In genomic region chr4:98345783-98346182, GRCm38 (mm10) we compare ENCODE assay signal across 17 mouse cellular contexts. TPM values are rescaled to one million over a fixed set of nuclear protein-coding genes. Genes with fewer than 3 reads are reported as not detected.
DNase-seq lines count a peak whose midpoint lies in the region; ATAC-seq lines count a peak whose summit lies in the region.
"Had no signal": no experiment of that assay in that cellular context is flagged by ENCODE, and none has a peak within 500 bp of the region (broad histone marks: within the 10 kb centered on the region; RNA-seq: fewer than 3 reads in every experiment).

No protein-coding gene starts in this region.

- H3K27ac ChIP-seq in midbrain, embryonic 11.5 days (ENCODE audit: low read depth, low read length) = no peak overlapping the region
- H3K27ac ChIP-seq in midbrain, embryonic 16.5 days (ENCODE audit: low read length) = no peak overlapping the region
- H3K27ac ChIP-seq in limb, embryonic 10.5 days = no peak overlapping the region
- H3K27ac ChIP-seq: embryonic facial prominence, embryonic 12.5 days; hindbrain, embryonic 14.5 days; intestine, embryonic 15.5 days; midbrain, embryonic 12.5 days; stomach, embryonic 15.5 days had no signal

- H3K27me3 ChIP-seq in midbrain, embryonic 11.5 days (ENCODE audit: control insufficient read depth, insufficient read depth, low read length) = no peaks in the 10 kb centered on the region
- H3K27me3 ChIP-seq in midbrain, embryonic 16.5 days (ENCODE audit: control insufficient read depth, insufficient read depth, low read depth, low read length) = no peaks in the 10 kb centered on the region
- no peaks in the 10 kb centered on the region for H3K27me3 ChIP-seq in limb, embryonic 10.5 days (ENCODE audit: low read depth, poor library complexity, severe bottlenecking)
- H3K27me3 ChIP-seq: embryonic facial prominence, embryonic 12.5 days; intestine, embryonic 15.5 days; midbrain, embryonic 12.5 days; stomach, embryonic 15.5 days had no signal

- H3K9ac ChIP-seq in midbrain, embryonic 11.5 days (ENCODE audit: low read length) = no peak overlapping the region
- H3K9ac ChIP-seq in midbrain, embryonic 16.5 days (ENCODE audit: low read depth, low read length) = no peak overlapping the region
- H3K9ac ChIP-seq: embryonic facial prominence, embryonic 12.5 days; hindbrain, embryonic 14.5 days; intestine, embryonic 15.5 days; midbrain, embryonic 12.5 days; stomach, embryonic 15.5 days had no signal

- 89% methylated on average over 10 of the region's 10 CpGs for WGBS in midbrain, embryonic 11.5 days
- WGBS in midbrain, embryonic 16.5 days = 91% methylated on average over 10 of the region's 10 CpGs
- 90% methylated on average over 10 of the region's 10 CpGs for WGBS in limb, embryonic 10.5 days

- no peaks in the 10 kb centered on the region for H3K36me3 ChIP-seq in midbrain, embryonic 11.5 days (ENCODE audit: control insufficient read depth, insufficient read depth, low read length)
- no peaks in the 10 kb centered on the region for H3K36me3 ChIP-seq in midbrain, embryonic 16.5 days (ENCODE audit: control insufficient read depth, insufficient read depth, low read length)
- no peaks in the 10 kb centered on the region for H3K36me3 ChIP-seq in limb, embryonic 10.5 days
- H3K36me3 ChIP-seq: embryonic facial prominence, embryonic 12.5 days; intestine, embryonic 15.5 days; midbrain, embryonic 12.5 days; stomach, embryonic 15.5 days had no signal

- peak; percentile 69 for DNase-seq in midbrain, embryonic 11.5 days (ENCODE audit: low spot score, missing footprints)
- peak; percentile 61 to 70 for DNase-seq in layer of hippocampus, adult 18-20 months (ENCODE audit: low spot score in 2 of 2)
- DNase-seq in layer of hippocampus, postnatal 36 days = peak; percentile 55 to 57
- DNase-seq in ovary, postnatal 36 days (ENCODE audit: low spot score) = no peak
- DNase-seq in heart, postnatal 25 days (ENCODE audit: low spot score) = no peak
- no peak for DNase-seq in limb, embryonic 10.5 days (ENCODE audit: low spot score)
- DNase-seq: cerebellum, adult 2 months; heart, postnatal 14 days; lung, adult 2 months; lung, postnatal 4 days had no signal

- ATAC-seq in midbrain, embryonic 11.5 days (ENCODE audit: low FRiP score) = no peak
- ATAC-seq in midbrain, embryonic 16.5 days = no peak
- ATAC-seq: intestine, embryonic 15.5 days had no signal

- H3K4me2 ChIP-seq in midbrain, embryonic 11.5 days = no peak overlapping the region
- H3K4me2 ChIP-seq in midbrain, embryonic 16.5 days (ENCODE audit: low read length) = no peak overlapping the region
- H3K4me2 ChIP-seq: embryonic facial prominence, embryonic 12.5 days; heart, embryonic 11.5 days; hindbrain, embryonic 14.5 days; intestine, embryonic 15.5 days; midbrain, embryonic 12.5 days; stomach, embryonic 15.5 days had no signal

- no peaks in the 10 kb centered on the region for H3K4me1 ChIP-seq in midbrain, embryonic 11.5 days (ENCODE audit: control insufficient read depth, insufficient read depth, low read length)
- no peaks in the 10 kb centered on the region for H3K4me1 ChIP-seq in midbrain, embryonic 16.5 days (ENCODE audit: control insufficient read depth, insufficient read depth, low read length)
- H3K4me1 ChIP-seq in limb, embryonic 10.5 days = peaks cover 1% of the 10 kb centered on the region
- H3K4me1 ChIP-seq: embryonic facial prominence, embryonic 12.5 days; intestine, embryonic 15.5 days; midbrain, embryonic 12.5 days; stomach, embryonic 15.5 days had no signal

- H3K4me3 ChIP-seq in midbrain, embryonic 11.5 days (ENCODE audit: low read depth, low read length) = no peak overlapping the region
- no peak overlapping the region for H3K4me3 ChIP-seq in midbrain, embryonic 16.5 days (ENCODE audit: low read depth, low read length)
- H3K4me3 ChIP-seq in limb, embryonic 10.5 days = no peak overlapping the region
- H3K4me3 ChIP-seq: embryonic facial prominence, embryonic 12.5 days; intestine, embryonic 15.5 days; midbrain, embryonic 12.5 days; stomach, embryonic 15.5 days had no signal

- no peaks in the 10 kb centered on the region for H3K9me3 ChIP-seq in midbrain, embryonic 11.5 days (ENCODE audit: control insufficient read depth, low read length)
- no peaks in the 10 kb centered on the region for H3K9me3 ChIP-seq in midbrain, embryonic 16.5 days (replicated peaks; ENCODE audit: control insufficient read depth, low read length, poor library complexity, severe bottlenecking)
- no peaks in the 10 kb centered on the region for H3K9me3 ChIP-seq in limb, embryonic 10.5 days (replicated peaks)
- H3K9me3 ChIP-seq: embryonic facial prominence, embryonic 12.5 days; intestine, embryonic 15.5 days; midbrain, embryonic 12.5 days; stomach, embryonic 15.5 days had no signal

- intact Hi-C loops in heart, postnatal 25 days (cut with DNase I) = no loop called here

RNA-seq across cellular contexts. Expression of gene Tm2d1, which starts 37.3 kb away (rescaled TPM):
- polyA plus RNA-seq in midbrain, embryonic 11.5 days (2014; fragmentation: Nextera tagmentation; extraction: Ambion mirVana) = 98.4 and 106 TPM in 2 replicates
- 141 and 143 TPM in 2 replicates for polyA plus RNA-seq in midbrain, embryonic 16.5 days (2015; fragmentation: Nextera tagmentation; extraction: Ambion mirVana)
- total RNA-seq in layer of hippocampus, adult 18-20 months (2021) = 10 to 100 TPM; 40.0 to 41.4 TPM
- 10 to 100 TPM; 38.2 to 41.4 TPM for total RNA-seq in layer of hippocampus, postnatal 36 days (2021)
- total RNA-seq in heart, postnatal 25 days (2021) = 10 to 100 TPM; 42.8 to 46.3 TPM
- polyA plus RNA-seq in limb, embryonic 10.5 days (2016; fragmentation: Nextera tagmentation; extraction: Ambion mirVana) = 66.3 and 73.8 TPM in 2 replicates

RNA-seq across cellular contexts. Expression of gene Patj, which starts 49.8 kb away (rescaled TPM):
- 7.3 and 7.4 TPM in 2 replicates for polyA plus RNA-seq in midbrain, embryonic 11.5 days (2014; fragmentation: Nextera tagmentation; extraction: Ambion mirVana)
- 7.3 and 9.9 TPM in 2 replicates for polyA plus RNA-seq in midbrain, embryonic 16.5 days (2015; fragmentation: Nextera tagmentation; extraction: Ambion mirVana)
- 1 to 10 TPM; 4.5 to 5.5 TPM for total RNA-seq in layer of hippocampus, adult 18-20 months (2021)
- total RNA-seq in layer of hippocampus, postnatal 36 days (2021) = 1 to 10 TPM; 6.4 to 9.5 TPM
- total RNA-seq in heart, postnatal 25 days (2021) = 10 to 100 TPM; 14.8 to 15.1 TPM
- 10.9 and 20.0 TPM in 2 replicates for polyA plus RNA-seq in limb, embryonic 10.5 days (2016; fragmentation: Nextera tagmentation; extraction: Ambion mirVana)

Comparison
In these comparisons a context has a peak if more than half of its experiments do, and no peak if none do; other contexts are left out.
1. DNase-seq: peak in midbrain, embryonic 11.5 days (single experiment), layer of hippocampus, adult 18-20 months (2 of 2) and layer of hippocampus, postnatal 36 days (2 of 2); none in ovary, postnatal 36 days (single experiment), heart, postnatal 25 days (single experiment) and limb, embryonic 10.5 days (single experiment).